Mouse (Mus musculus): ENCODE measurements at regions not wholly inside any gene's neighbourhood (a gene's known extent, or its start where the extent isn't known, plus 50 kb on each side); places are given as distances from the start of the nearest gene placed in this dataset.

GRCm38 (mm10) chrX:147616374-147616773 is 62.5 kb upstream of the Lrch2 start:
- H3K27me3 ChIP-seq (replicated peaks): no peaks in the 10 kb centered on the region
- dilution Hi-C loops (cut with MboI; ENCODE audit: extremely low pct_ligation_motif_present, extremely low pct_unique_long_range_greater_than_20kb, low sequenced_read_pairs): no loop called here
- no peak overlapping the region for H3K4me2 ChIP-seq (ENCODE audit: insufficient read depth, low read depth, poor library complexity, severe bottlenecking)
- no peak overlapping the region for H3K4me3 ChIP-seq (replicated peaks in 1 of 3; ENCODE audit: low read depth in 2 of 3, low read length in 2 of 3, poor library complexity in 1 of 3)
- no peak for DNase-seq (ENCODE audit: extremely low read depth)
- H3K4me1 ChIP-seq (ENCODE audit: control insufficient read depth in 1 of 2, insufficient read depth in 2 of 2): no peaks in the 10 kb centered on the region
- no peak overlapping the region for H3K9ac ChIP-seq (ENCODE audit: insufficient read depth, low read depth)
- in situ Hi-C loops (cut with MboI; ENCODE audit: low pct_ligation_motif_present, low pct_unique_long_range_greater_than_20kb, low sequenced_read_pairs): no loop called here
- H3K27ac ChIP-seq (ENCODE audit: insufficient read depth, low read depth): no peak overlapping the region
- peaks cover 3% of the 10 kb centered on the region for H3K9me3 ChIP-seq (replicated peaks; ENCODE audit: low read length)
- no peaks in the 10 kb centered on the region for H3K79me2 ChIP-seq (replicated peaks; ENCODE audit: control insufficient read depth, extremely low read depth, insufficient read depth, poor library complexity, severe bottlenecking)
- no peaks in the 10 kb centered on the region for H3K36me3 ChIP-seq (replicated peaks in 1 of 2; ENCODE audit: control insufficient read depth in 1 of 2, insufficient read depth in 1 of 2, low read length in 1 of 2)
- TF ChIP-seq BHLHE40 (IDR thresholded peaks at IDR 0.05; ENCODE audit: low read depth, low read length) (no peak), GABPA (IDR thresholded peaks at IDR 0.05; ENCODE audit: insufficient replicate concordance, low read depth, low read length) (no peak), MAX (IDR thresholded peaks at IDR 0.05; ENCODE audit: low read length) (no peak), POLR2AphosphoS2 (IDR thresholded peaks at IDR 0.05; ENCODE audit: low read depth, low read length) (no peak), SMC3 (IDR thresholded peaks at IDR 0.05; ENCODE audit: low read depth, low read length) (no peak), JUN (IDR thresholded peaks at IDR 0.05; ENCODE audit: insufficient read depth, low read depth, low read length) (no peak), ELF1 (IDR thresholded peaks at IDR 0.05; ENCODE audit: low read depth, low read length) (no peak), USF2 (conservative IDR thresholded peaks at IDR 0.05; ENCODE audit: low read depth, low read length) (no peak), USF1 (IDR thresholded peaks at IDR 0.05; ENCODE audit: low read depth, low read length) (no peak), RCOR1 (conservative IDR thresholded peaks at IDR 0.05; ENCODE audit: low read depth, low read length) (no peak)

- peak in 1 of 2 experiments; percentile 22; a peak in 2 of 4 replicates for TF ChIP-seq CTCF (conservative IDR thresholded peaks at IDR 0.05 in 1 of 2, IDR thresholded peaks at IDR 0.05 in 1 of 2; ENCODE audit: low read depth in 2 of 2, low read length in 2 of 2)
- no peak for TF ChIP-seq NRF1 (IDR thresholded peaks at IDR 0.05; ENCODE audit: low read depth, low read length)
- Histone ChIP-seq H3K4me3 (replicated peaks in 1 of 3; ENCODE audit: low read depth in 2 of 3, low read length in 2 of 3, poor library complexity in 1 of 3) (no peak overlapping the region), H3K4me2 (ENCODE audit: insufficient read depth, low read depth, poor library complexity, severe bottlenecking) (no peak overlapping the region), H3K79me2 (replicated peaks; ENCODE audit: control insufficient read depth, extremely low read depth, insufficient read depth, poor library complexity, severe bottlenecking) (no peaks in the 10 kb centered on the region), H3K4me1 (ENCODE audit: control insufficient read depth in 1 of 2, insufficient read depth in 2 of 2) (no peaks in the 10 kb centered on the region), H3K9ac (ENCODE audit: insufficient read depth, low read depth) (no peak overlapping the region), H3K27me3 (replicated peaks) (no peaks in the 10 kb centered on the region), H3K27ac (ENCODE audit: insufficient read depth, low read depth) (no peak overlapping the region), H3K36me3 (replicated peaks in 1 of 2; ENCODE audit: control insufficient read depth in 1 of 2, insufficient read depth in 1 of 2, low read length in 1 of 2) (no peaks in the 10 kb centered on the region), H3K9me3 (replicated peaks; ENCODE audit: low read length) (no peaks in the 10 kb centered on the region)
- dilution Hi-C loops (cut with MboI; ENCODE audit: extremely low pct_ligation_motif_present, extremely low pct_unique_long_range_greater_than_20kb, low sequenced_read_pairs) (no loop called here), in situ Hi-C loops (cut with MboI; ENCODE audit: low pct_ligation_motif_present, low pct_unique_long_range_greater_than_20kb, low sequenced_read_pairs) (no loop called here)
- no peak for DNase-seq (ENCODE audit: extremely low read depth)
These were observed 54.8 kb upstream of the Lrch2 start for GRCm38 (mm10) chrX:147608660-147609059.

All from CH12.LX (cell line).